Mouse (Mus musculus): ENCODE results near the gene Syn3. TPM values are rescaled to one million over a fixed set of nuclear protein-coding genes. Genes with fewer than 3 reads are reported as not detected.

Syn3 gene
- total RNA-seq, 2 experiments from 2014 or later: not detected

DNA sequence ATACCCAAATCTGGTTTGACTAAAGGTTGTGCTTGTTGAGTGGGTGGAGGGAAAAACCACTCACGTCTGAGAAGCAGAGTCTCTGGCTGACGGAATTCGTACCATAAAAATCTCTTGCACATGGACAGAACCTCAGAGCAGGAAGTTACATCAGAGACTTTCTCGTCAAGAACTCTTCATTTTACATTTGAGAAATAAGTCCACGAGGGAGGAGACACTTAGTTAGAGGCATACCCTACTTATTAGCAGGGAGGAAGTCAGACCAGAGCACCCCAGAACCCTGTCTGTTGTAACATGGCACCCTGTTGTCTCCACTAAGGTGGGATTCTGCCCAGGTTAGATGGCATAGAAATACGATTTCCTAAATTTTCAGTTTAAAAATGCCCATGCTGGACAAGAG lies 324.7 kb downstream of the Syn3 start:
- ATAC-seq (ENCODE audit: poor library complexity, severe bottlenecking): peak; percentile 80

DNA sequence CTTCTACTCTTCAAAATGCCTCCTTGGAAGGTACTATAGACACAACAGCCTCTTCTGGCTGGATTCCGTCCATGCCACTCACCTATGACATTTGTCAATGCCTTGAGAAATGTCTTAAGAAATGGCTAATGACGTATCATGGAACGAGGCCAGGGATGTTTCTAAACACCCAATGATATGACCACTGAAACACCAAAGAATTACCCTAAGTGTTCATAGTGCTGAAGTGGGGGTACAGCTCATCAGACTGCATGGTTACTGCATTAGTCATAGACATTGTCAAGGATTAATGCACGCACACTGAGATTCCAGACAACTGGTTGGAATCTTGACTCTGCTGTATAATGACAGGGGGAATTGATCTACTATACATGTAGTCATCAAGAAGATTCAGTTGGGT lies 325.4 kb downstream of the Syn3 start:
- peak; percentile 69 for ATAC-seq (ENCODE audit: poor library complexity, severe bottlenecking)

GRCm38 (mm10) chr10:86171246-86171645 lies 327.4 kb downstream of the Syn3 start:
- no peak for ATAC-seq (ENCODE audit: poor library complexity, severe bottlenecking)

DNA sequence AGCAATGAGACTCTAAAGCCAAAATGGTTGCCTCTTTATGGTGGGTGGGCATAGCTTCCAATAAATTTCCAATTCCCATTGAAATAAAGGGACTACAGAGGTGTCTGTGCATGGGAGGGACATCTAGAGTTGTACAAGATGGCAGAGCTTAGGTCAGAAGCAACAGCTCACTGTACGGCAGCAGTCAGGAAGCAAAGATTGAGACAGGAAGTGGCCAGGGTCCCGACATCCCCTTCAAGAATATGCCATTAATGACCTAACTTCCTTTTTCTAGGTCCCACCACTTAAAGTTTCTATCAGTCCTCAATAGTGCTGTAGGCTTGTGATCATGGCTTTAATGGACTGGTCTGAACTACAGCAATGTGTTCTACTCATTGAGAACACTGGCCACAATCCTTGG lies 330.6 kb downstream of the Syn3 start:
- ATAC-seq (ENCODE audit: poor library complexity, severe bottlenecking): peak; percentile 58

DNA sequence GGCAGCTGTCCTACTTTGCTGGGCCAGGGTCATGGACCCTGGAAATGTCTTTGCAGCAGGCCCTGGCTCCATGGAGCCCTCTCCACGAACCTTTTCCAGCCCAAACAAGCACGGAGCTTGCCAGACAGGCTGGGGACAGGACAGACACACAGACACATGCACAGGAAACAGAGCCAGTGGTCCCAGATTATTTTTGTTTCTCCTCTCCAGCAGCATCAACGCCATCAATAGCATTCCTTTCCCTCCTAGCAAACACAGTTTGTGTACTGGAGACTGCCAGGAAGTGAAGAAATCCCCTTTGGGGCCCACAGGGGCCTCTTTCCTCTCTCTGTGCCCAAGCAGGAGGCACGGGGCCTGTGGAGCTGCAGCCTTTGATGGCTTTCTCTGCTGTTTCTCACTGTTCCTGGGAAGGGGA lies 331.8 kb downstream of the Syn3 start:
- ATAC-seq (ENCODE audit: poor library complexity, severe bottlenecking): peak; percentile 53

DNA sequence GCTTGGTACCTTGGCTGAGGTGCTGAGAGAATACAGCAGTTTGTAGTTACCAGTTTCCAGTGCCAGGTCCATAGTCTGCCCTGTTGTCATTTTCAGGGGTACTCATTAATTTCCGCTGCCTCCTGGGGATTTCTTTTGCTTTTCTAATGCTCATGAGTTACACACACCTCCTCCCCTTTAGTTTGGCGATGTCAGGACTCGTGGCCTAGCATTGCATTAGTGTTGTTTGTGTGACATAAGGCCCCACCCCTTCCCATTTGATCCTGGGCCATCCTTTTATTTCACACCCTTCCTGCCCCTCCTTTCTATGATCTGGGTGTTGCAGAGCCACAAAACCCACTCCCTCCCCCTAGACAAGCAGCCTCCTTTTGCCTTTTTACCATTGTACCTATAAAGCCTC lies 334.6 kb downstream of the Syn3 start:
- no peak for ATAC-seq (ENCODE audit: poor library complexity, severe bottlenecking)

DNA sequence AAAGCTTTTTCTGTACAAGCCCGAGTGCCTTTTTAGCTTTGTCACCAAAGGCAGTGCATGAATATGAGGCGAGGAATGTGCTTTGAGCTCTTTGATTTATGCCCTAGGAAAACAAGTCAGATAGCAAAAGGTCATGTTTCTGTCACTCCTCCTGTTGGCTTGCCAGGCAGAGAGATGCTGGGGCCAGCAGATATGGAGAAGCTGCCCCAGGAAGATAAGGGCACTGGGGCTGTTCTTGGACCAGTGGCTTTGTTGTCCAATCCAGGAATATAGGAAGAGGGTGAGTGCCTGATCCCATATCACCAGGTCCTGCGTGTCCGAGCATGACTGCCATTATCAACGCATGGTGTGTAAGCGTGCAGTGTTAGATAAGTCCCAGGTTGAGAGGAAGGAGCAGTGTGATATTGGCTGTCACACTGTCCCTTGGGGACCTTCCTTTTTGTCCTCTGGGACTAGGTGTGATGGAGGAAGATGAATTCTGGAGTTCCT lies 336.9 kb downstream of the Syn3 start:
- no peak for ATAC-seq (ENCODE audit: poor library complexity, severe bottlenecking)

- peak; percentile 77 for ATAC-seq (ENCODE audit: poor library complexity, severe bottlenecking)
Measured at GRCm38 (mm10) chr10:86158198-86158899, 340.3 kb downstream of the Syn3 start.

DNA sequence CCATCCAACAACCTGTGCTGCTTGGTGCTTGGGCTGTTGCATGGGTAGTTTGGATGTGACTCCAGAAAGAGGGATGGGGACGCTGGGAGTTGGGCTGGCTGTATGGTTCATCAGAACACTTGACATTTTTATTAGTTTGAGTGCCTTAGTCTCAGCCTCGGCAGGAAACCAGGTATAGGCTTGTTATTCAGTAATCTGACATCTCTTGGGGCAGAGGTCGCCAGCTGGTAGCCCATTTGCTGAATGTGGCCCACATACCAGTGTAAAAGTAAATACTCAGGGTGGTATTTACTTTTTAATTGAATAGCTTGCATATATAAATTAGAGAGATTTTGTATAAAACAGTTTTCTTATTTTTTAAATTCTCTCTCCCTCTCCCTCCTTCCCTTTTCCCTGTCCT lies 343.4 kb downstream of the Syn3 start:
- ATAC-seq (ENCODE audit: poor library complexity, severe bottlenecking): no peak

GRCm38 (mm10) chr10:86153221-86153620 lies 345.5 kb downstream of the Syn3 start:
- no peak for ATAC-seq (ENCODE audit: poor library complexity, severe bottlenecking)

DNA sequence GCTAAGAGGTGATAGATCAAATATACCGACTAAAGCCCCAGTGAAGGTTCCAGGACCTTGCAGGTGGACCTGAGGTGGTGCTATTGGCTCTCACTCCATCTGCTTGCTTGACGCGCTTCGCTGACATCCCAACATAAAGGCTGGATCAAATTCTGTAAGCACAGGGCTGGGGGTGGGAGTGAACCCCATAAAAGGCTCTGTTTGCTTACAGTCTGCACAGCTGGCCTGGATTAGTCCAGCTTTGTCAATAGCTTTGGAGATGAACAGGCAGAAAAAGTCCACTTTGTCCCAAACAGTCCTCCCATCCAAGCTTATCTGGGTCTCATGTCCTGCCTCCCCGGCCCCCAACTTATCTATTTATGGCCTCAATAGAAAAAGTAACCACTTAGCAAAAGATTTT lies 347.3 kb downstream of the Syn3 start:
- no peak for ATAC-seq (ENCODE audit: poor library complexity, severe bottlenecking)

DNA sequence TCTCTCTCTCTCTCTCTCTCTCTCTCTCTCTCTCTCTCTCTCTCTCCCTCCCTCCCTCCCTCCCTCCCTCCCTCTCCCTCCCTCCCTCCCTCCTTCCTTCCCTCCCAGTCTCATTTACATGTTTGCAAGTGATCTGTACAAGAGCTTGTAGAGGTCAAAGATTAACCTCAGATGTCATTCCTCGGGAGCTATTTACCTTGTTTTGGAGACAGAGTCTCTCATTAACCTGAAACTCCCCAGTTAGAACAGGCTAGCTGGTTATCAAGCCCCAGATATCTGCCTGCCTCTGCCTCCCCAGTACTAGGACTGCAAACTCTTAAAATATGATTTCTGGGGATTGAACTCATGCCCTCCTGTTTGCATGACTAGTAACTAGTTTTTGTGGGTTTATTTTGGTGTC lies 348.6 kb downstream of the Syn3 start:
- no peak for ATAC-seq (ENCODE audit: poor library complexity, severe bottlenecking)

DNA sequence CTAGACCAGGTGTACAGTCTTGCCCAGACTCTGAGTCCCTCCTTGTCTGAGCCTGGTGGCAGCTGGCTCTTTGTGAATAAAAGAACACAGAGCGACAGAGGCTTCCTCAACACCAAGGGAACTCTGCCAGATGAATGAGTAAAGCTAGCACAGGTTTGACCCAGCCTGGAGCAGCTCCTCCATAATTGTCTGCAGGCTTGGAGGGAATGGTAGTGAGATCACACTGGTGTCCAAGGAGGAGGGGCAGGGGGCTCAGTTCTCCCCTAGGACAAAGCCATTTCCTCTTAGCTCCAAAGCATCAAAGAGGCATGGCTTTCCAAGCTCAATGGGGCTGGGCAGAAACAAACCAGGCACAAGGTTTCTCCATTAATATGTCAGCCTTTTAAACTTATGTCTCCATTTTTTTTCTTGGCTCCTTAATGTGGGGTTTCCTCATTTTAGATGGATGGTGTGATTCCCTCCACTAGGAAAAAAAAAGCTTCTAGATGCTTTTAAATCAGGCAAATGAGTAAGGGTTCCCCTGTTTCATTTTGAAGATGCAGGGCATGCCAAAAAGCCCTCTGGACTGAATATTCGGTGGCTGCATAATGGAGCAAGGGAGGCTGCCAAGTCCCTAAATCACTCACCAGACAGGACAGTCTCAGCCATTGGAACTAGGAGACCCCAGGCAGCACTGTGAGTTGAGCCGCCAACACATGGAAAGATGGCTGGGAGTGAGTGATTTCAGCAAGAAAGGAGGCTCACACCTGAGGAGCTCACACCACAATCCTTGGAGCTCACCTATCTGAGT lies 349.5 kb downstream of the Syn3 start:
- ATAC-seq (ENCODE audit: poor library complexity, severe bottlenecking): no peak

DNA sequence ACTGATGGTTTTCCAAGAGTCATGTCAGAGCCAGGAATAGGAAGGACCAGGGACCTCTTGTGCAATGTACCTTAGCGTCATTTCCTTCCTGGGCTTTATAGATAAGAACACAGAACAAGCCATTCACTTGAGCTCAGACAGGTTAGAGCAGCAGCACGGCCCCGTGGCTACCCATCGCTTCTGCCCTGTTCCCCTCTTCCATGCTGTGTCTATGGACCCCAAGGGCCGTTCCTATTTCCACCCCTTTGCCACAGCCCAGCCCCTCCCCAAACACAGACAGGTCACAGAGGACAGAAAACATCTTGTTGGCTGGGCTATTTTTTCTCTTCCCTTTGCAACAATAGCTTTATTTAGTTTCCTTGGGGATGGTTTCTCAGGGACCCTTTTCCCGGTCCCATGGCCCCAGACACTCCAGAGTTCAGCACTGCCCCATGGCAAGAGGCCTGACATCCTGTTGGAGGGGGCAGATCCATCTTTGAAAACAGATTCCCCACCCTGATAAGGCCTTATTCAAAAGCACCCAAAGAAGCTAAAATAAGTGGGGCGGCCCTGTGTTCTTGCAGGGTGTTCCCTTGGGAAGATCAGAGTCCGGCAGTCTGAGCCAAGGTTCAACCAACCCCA lies 359.5 kb downstream of the Syn3 start:
- peak; percentile 33; the same call in 1 of the 2 replicates for ATAC-seq (ENCODE audit: poor library complexity, severe bottlenecking)

GRCm38 (mm10) chr10:86137589-86138173 lies 361.0 kb downstream of the Syn3 start:
- no peak for ATAC-seq (ENCODE audit: poor library complexity, severe bottlenecking)

GRCm38 (mm10) chr10:86137106-86137505 lies 361.6 kb downstream of the Syn3 start:
- ATAC-seq (ENCODE audit: poor library complexity, severe bottlenecking): no peak

DNA sequence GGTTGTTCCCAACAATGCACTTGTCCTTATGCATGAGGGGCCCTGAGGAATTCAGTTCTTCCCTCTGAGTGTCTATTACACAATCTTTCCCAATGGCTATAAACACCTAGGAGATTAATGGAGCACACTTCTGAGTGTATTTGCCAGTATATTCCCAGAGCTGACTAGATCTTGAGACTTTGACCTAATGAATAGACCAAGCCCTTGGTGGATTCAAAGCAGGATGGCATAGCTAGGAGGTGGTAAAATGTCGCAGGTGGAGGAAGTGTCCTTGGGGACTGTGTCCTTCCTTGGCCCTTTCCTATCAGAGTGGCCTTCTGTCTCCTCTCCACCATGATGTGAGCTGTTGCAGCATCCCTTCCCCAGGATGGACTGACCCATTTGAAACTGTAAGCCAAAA lies 362.4 kb downstream of the Syn3 start:
- ATAC-seq (ENCODE audit: poor library complexity, severe bottlenecking): no peak

- ATAC-seq (ENCODE audit: poor library complexity, severe bottlenecking): peak; percentile 55; the same call in 1 of the 2 replicates
Measured at GRCm38 (mm10) chr10:86134848-86135247, 363.8 kb downstream of the Syn3 start.

DNA sequence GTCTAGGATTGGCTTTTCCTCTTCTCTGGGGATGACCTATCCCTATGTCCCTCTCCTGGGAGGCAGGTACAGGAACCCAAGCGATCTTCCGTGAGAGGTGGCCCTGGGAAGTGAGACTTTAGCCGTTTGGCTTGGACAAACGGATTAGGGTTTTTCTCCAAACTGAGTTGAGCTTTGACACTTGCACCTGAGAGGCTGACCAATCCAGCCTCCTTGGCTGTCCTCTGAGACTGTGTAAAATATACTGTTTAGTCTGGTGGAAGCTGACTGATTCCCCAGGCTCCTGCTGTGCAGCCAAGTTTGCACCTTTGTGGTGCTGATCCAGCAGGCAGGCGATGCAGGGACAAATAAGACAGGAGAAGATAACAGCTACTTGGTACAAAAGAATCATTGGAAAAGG lies 364.4 kb downstream of the Syn3 start:
- ATAC-seq (ENCODE audit: poor library complexity, severe bottlenecking): no peak

- no peak for ATAC-seq (ENCODE audit: poor library complexity, severe bottlenecking)
Measured at GRCm38 (mm10) chr10:86132420-86132956, 366.2 kb downstream of the Syn3 start.

DNA sequence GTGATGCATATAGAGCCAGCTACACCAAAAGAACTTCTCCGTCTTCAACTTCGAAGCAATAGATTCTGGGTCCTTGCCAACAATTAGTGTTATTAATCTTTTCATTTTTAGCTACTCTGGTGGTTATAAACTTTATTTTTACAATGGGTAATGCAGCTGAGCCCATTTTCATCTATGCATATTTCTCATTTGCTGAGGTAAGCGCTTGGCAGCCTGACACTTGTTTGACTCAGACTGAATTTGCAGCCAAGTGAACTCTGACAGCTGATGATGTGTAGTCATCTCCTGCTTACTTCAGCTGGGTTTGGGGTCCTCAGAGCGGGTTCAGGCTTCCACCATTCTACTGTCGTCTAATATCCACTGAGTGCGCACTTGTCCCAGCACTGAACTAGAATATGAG lies 369.6 kb downstream of the Syn3 start:
- no peak for ATAC-seq (ENCODE audit: poor library complexity, severe bottlenecking)
